Mouse (Mus musculus): ENCODE data around the gene Gja3. TPM values are rescaled to one million over a fixed set of nuclear protein-coding genes. Genes with fewer than 3 reads are reported as not detected.
"Not testable (repeated sequence)": the region's sequence is repeated elsewhere in the genome, so short reads cannot be mapped to it uniquely, and the experiment has no call there.

Gja3 gene
- polyA plus RNA-seq, 1 experiment from 2014 or later = 0.78 TPM

DNA sequence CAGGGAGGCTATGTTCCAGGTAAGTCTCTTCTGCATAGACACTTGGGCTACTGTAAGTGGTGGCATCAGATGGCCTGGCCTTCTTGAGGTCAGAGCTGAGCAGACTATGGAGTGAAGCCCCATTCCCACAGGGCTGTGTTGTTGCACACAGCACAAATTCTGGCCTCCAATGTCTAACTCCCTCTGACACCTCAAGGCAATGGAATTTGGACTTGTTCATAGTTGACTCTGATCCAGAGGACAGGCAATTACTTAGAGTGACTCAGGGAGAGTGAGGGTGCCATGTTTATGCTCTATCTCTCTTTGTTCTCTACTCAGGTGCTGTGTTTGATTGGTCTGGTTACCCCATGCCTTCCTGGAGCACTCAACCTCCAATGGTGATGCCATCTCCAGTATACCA, 41.1 kb downstream of the Gja3 start:
- H3K36me3 ChIP-seq (ENCODE audit: control insufficient read depth, insufficient read depth, low read length); H3K27me3 ChIP-seq (ENCODE audit: control insufficient read depth, insufficient read depth, low read length); H3K4me3 ChIP-seq (ENCODE audit: low read depth, low read length); H3K9me3 ChIP-seq (ENCODE audit: control insufficient read depth, low read depth, low read length); H3K9ac ChIP-seq (replicated peaks; ENCODE audit: low read depth, low read length); H3K4me2 ChIP-seq (replicated peaks; ENCODE audit: low read depth, low read length); H3K27ac ChIP-seq (ENCODE audit: low read length); ATAC-seq (ENCODE audit: insufficient number of reproducible peaks, insufficient read depth, low FRiP score, low read depth); H3K4me1 ChIP-seq (ENCODE audit: control insufficient read depth, insufficient read depth, low read length): not testable (repeated sequence)

- no peaks in the 10 kb centered on the region for H3K27me3 ChIP-seq (ENCODE audit: control insufficient read depth, insufficient read depth, low read length)
These were observed 69.3 kb downstream of the Gja3 start for GRCm38 (mm10) chr14:56988621-56989020.

More at GRCm38 (mm10) chr14:56988621-56989020, 69.3 kb downstream of the Gja3 start:
- H3K4me3 ChIP-seq (ENCODE audit: low read depth, low read length) = no peak overlapping the region
- H3K36me3 ChIP-seq (ENCODE audit: control insufficient read depth, insufficient read depth, low read length) = no peaks in the 10 kb centered on the region
- H3K9ac ChIP-seq (replicated peaks; ENCODE audit: low read depth, low read length) = no peak overlapping the region
- no peak overlapping the region for H3K4me2 ChIP-seq (replicated peaks; ENCODE audit: low read depth, low read length)
- no peaks in the 10 kb centered on the region for H3K9me3 ChIP-seq (ENCODE audit: control insufficient read depth, low read depth, low read length)
- no peaks in the 10 kb centered on the region for H3K4me1 ChIP-seq (ENCODE audit: control insufficient read depth, insufficient read depth, low read length)
- 52% methylated on average over 4 of the region's 4 CpGs for WGBS
- no peak overlapping the region for H3K27ac ChIP-seq (ENCODE audit: low read length)
- no peak for ATAC-seq (ENCODE audit: insufficient number of reproducible peaks, insufficient read depth, low FRiP score, low read depth)

Other genes with a start within 250 kb of the Gja3 start
- gene Zmym5, start 246.4 kb downstream of the Gja3 start, polyA plus RNA-seq (2014; fragmentation: Nextera tagmentation; extraction: Ambion mirVana) = 27.6 and 27.8 TPM in 2 replicates
- gene Zmym2, start 171.4 kb downstream of the Gja3 start, polyA plus RNA-seq (2014; fragmentation: Nextera tagmentation; extraction: Ambion mirVana) = 47.3 and 54.0 TPM in 2 replicates
- gene Gjb2, start 46.6 kb upstream of the Gja3 start, polyA plus RNA-seq (2014; fragmentation: Nextera tagmentation; extraction: Ambion mirVana) = 0.49 and 2.3 TPM in 2 replicates
- gene Gm4491, start 57.8 kb upstream of the Gja3 start, polyA plus RNA-seq (2014; fragmentation: Nextera tagmentation; extraction: Ambion mirVana) = not detected in 2 replicates
- 0.86 and 1.4 TPM in 2 replicates for gene Gjb6, start 75.5 kb upstream of the Gja3 start, polyA plus RNA-seq (2014; fragmentation: Nextera tagmentation; extraction: Ambion mirVana)